Mouse (Mus musculus) ES-Bruce4 (cell line): Measurements from ENCODE around the gene Herc3.

Experiments used
- CTCF ChIP-seq: IDR thresholded peaks from one replicate; pipeline ENCODE4 v1.8.1; 2011; ENCODE audit warnings: low read depth, low read length
- EP300 ChIP-seq: IDR thresholded peaks from 2 replicates; pipeline ENCODE4 v1.6.1; 2011; ENCODE audit warnings: low read depth, low read length; ENCODE audit not compliant: insufficient read depth
- POLR2A ChIP-seq: IDR thresholded peaks from one replicate; pipeline ENCODE4 v1.8.1; 2011; ENCODE audit warnings: low read length; ENCODE audit not compliant: insufficient read depth

DNA sequence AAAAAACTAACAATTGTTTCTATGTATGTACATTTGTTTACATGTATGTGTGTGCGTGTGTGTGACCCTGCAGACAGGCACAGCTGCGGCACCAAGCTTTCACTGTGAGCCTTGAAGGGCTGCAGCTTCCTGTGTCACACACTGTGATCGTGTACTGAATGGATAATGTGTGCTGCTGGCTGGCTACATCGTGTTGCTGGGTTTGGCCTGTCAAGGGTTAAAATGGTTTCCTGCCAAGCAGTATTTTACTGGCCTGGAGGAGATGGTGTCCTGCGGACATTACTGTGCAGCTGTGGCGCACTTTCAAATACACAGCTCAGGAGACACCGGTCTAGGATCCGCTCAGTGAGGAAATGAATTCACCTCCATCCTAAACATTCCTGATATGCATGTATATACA, 71.9 kb downstream of the Herc3 start:
- TF ChIP-seq POLR2A (no peak), CTCF (no peak), EP300 (no peak)
